Mouse (Mus musculus) heart, adult 2 months (tissue): ENCODE data around the gene Ankrd27.

ENCODE experiments used
- CTCF ChIP-seq: fragments of 200-600 bp; IDR thresholded peaks from 2 replicates; pipeline ENCODE4 v1.8.1; 2022; ENCODE audit warnings: antibody characterized with exemption, mild to moderate bottlenecking, moderate library complexity
- EP300 ChIP-seq: fragments of 200-500 bp; IDR thresholded peaks from 2 replicates; pipeline ENCODE4 v1.6.1; 2011; ENCODE audit warnings: low read depth, low read length, control low read depth; ENCODE audit not compliant: insufficient read depth
- POLR2A ChIP-seq: fragments of 200-500 bp; IDR thresholded peaks from 2 replicates; pipeline ENCODE4 v1.6.1; 2011; ENCODE audit warnings: mild to moderate bottlenecking, low read depth, low read length, control low read depth; ENCODE audit not compliant: insufficient read depth

GRCm38 (mm10) chr7:35609245-35609644, 23.2 kb downstream of the Ankrd27 start:
- TF ChIP-seq CTCF (no peak), POLR2A (no peak), EP300 (no peak)
